Mouse (Mus musculus): Measurements from ENCODE around the gene Ebf1.

Gene Ebf1

DNA sequence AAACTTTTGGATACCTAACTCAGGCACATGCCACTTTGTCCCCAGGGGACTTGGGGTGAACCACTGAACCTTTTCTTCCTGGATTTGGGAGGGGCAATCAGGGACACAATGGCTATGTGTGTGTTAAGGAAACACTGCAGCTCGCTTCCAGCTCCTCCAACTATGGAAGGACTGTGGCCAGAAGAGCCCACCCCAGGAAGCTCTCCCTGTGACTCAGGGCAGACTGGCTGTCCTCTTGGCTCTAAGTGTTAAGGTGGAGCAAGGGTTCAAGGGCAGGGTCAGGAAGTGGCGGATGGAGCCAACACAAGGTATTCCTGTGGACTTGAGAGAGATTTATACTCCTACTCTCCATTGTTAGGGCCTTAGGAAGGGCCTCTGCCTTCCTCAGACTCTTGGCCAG, 358.0 kb downstream of the Ebf1 start:
- peak; percentile 57 for DNase-seq

GRCm38 (mm10) chr11:44976254-44976802, 359.2 kb downstream of the Ebf1 start:
- DNase-seq: no peak

DNA sequence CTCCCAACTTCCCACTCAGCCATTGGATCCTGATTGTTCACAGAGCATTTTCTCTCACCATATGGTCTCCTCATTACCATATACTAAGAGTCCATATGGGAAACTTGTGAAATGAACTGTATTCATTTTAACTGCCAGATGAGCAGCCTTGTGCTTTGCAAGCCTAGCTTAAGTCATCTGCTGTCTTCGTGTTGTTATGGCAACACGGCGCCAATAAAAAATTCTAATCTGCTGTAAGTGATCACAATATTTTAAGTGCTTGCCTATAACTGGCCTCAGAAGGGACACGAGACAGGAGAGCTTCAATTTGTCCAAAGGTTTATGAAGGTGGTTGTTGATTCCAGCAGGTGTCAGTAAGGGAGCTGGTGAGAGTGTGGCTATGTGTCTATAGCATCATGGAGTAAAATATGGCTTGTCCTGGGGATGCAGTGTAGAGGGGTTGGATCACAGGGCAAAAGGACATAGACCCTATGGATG, 360.8 kb downstream of the Ebf1 start:
- DNase-seq: no peak

DNA sequence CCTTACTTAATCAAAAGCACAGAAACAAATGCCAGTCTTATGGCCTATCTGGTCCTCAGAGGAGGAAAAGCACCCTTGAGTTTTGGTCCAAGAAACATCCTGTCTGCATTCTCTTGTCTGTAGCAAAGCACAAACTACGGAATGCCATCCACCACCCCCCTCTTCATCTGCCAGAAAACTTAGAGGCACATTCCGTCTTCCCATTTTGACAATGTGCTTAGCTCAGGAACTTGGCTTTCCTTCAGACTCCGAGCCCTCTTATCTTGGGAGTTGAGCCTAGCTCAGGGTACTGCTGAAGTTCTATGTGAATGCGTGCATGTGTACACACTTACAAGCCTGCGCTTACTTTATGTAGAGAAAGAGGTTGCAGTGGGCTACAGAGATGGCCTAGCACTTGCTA, 362.3 kb downstream of the Ebf1 start:
- no peak for DNase-seq

DNA sequence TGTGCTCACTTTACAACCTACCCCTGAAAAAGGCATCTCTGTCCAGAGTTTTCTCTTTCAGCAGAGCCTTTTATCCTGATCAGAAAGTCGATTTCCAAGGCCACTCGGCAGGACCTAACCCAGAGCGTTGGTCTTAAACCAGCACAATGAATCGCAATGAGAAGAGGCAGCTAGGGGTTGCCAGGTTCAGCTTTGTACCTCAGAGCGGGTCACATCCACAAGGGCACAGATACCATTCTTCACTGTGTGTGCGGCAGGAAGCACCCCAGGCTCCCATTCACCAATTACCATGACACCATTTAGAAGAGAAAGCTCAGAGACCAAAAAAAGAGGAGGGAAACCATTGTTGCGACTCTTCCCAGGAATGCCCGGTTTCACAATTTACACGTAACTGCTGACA, 365.1 kb downstream of the Ebf1 start:
- no peak for DNase-seq

GRCm38 (mm10) chr11:44983961-44984360, 366.8 kb downstream of the Ebf1 start:
- DNase-seq: no peak

DNA sequence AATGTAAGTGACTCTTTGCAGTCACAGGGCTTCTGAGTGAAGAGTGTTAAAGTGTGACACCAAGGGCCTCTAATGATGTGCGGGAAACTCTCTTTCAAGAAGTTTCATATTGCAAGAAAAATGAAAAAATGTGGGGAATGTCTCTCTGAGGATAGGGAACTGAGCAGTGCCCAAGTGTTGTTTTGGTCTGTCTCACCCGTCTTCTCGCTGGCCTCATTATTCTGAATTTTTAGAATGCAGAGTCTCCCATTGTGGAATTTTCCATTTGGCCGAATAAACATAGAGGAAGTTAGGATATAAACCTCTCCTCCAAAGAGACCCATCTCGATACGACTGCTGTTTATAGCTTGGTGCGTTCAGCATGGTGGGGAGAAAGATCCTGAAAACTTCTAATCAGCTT, 367.3 kb downstream of the Ebf1 start:
- no peak for DNase-seq

- DNase-seq: no peak
These were observed 370.7 kb downstream of the Ebf1 start for GRCm38 (mm10) chr11:44987796-44988195.

DNA sequence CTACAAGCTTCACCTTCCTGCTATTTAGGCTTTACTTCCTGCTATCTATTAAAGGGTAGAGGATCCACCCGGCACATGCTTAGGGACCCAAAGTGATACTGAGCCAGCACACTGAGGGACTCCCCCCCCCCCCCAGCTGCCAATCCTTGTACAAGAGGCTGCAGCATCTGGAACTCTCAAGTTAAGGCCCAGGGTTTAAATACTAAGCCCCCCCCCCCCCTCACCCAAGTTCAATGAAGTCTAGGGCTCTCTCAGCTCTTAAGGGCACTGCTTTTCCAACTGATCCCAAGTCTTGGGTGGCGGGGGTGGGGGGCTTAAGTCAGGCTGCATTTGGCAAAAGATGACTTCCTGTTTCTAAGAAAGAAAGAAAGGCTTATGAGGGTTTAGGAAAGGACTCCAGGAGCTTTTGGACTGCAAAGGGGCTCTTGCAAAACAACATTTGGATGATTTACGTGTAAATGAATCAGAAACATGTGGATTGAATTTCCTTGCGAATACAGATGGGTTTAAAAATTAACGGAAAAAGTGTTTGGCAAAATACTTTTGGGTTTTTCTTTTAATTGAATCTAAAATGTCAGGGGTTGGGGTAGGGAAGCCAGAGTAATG, 385.7 kb downstream of the Ebf1 start:
- no peak for DNase-seq

DNA sequence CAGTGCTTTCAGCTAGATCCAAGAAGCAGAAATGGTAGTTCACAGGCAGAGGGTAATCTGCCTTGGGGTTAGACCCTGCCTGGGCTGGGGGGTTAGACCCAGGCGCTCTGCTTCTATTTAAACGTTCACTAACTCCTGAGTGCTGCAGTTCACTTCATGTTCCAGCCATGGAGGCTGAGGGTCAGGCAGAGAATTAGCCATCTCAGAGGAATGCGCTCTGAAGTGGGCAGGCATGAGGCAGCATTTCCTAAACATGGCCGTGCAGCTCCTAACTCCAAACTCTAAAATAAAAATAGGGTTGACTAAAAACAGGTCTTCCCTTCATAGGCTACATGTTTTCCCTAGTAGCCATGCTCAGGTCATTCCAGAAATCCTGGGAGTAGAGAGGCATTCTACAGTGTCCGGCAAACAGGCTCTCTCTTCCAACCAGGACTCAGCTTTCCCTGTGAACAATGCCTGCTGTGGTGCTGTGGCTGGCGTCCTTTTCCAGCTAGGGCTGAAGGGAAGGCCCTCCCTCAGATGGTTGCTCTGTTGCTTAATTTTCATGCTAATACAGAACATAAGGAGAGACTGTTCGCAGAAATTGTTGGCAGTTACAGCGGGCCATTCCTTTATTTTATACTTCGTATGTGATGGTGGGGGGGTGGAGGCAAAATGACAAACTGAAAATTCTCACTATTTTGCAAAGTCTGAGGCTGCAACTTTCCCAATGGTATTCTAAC, 386.8 kb downstream of the Ebf1 start:
- no peak for DNase-seq

GRCm38 (mm10) chr11:45007311-45007710, 390.2 kb downstream of the Ebf1 start:
- no peak for DNase-seq

GRCm38 (mm10) chr11:45008078-45008477, 391.0 kb downstream of the Ebf1 start:
- DNase-seq: peak; percentile 85

DNA sequence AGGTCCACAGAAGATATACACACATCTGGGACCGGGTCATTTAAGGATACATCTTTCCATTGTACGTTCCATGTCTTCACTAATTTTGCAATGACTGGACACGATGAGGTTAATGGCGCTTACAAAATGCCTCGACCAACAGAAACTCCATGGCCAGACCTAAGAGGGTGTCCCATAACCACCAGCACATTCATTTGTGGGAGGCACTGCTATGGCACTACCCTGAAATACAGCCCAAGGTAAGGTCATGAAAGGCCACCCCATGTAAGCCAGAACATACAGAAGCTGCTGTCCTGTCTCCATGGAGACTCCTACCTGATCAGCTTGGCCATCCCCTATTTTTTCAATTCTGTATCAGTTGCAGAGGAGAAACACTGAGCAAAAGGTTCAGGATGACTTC, 391.6 kb downstream of the Ebf1 start:
- no peak for DNase-seq

DNA sequence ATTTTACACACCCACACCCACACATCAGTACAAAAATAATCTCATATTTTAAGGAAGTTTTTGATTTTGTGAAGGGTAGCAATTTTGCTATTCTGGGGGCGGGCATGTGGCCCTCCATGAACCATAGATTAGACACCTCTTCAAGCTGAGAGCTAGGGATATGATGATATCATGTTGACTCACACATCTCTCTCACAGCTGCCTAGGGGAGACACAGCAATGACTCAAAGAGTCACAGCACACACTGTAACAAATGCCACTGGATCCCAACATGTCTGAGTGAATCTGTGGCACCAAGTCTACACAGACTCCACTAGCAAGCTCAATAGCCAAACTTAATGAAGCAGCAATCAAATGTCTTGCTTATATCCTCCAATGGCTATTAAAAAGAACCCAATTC, 395.0 kb downstream of the Ebf1 start:
- DNase-seq: no peak

DNA sequence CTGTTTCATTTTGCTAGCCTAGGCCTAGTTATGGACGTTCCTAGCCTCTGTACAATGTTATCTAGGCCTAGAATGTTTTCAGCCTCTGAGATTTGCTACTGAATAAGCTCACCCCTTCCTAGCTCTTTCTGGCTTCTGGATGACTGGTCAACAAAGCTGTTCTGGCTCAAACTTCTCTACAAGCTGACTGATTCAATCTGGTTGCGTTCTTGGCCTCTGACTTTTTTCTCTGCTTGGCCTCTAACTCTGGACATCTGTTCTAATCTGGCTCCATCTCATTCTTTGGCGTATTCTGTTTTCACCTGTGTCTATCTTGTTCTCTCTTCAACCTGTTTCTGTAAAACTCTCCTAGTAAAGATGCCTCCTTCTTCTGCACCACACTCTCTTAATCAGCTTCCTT, 400.4 kb downstream of the Ebf1 start:
- DNase-seq: no peak

- DNase-seq: no peak
These were observed 408.9 kb downstream of the Ebf1 start for GRCm38 (mm10) chr11:45026012-45026411.

GRCm38 (mm10) chr11:45026674-45027073, 409.6 kb downstream of the Ebf1 start:
- no peak for DNase-seq

- no peak for DNase-seq
These were observed 410.0 kb downstream of the Ebf1 start for GRCm38 (mm10) chr11:45027076-45027475.

- no peak for DNase-seq
These were observed 438.9 kb downstream of the Ebf1 start for GRCm38 (mm10) chr11:45055744-45056610.

Data from kidney, adult 18-20 months (tissue).